Mouse (Mus musculus): Measurements from ENCODE around the gene Gm13078. TPM values are rescaled to one million over a fixed set of nuclear protein-coding genes. Genes with fewer than 3 reads are reported as not detected.

Gm13078 gene
- not detected in 2 replicates for polyA plus RNA-seq (2012; rRNA removed)

DNA sequence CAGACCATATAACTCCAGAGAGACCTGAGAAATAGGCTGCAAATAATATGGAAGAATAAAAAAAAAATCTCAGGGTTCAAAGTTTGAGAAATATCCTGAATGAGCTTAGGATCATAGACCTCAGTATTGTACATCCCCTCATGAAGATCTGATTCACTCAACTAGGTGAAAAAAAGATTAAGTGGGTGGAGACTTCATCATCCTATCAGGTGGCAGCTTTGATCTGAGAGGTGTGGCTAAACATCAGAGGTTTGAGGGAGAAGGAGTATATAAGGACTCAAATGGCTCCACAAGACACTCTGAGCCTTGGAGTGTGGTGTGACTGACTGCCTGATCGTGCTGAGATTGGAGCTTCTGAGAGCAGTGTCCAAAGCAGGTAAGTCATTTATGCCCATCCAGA is at the start of gene Gm13078:
Gene Gm13078 (plus strand): TSS at position 301 of the 400 bp plus-strand sequence.

DNA sequence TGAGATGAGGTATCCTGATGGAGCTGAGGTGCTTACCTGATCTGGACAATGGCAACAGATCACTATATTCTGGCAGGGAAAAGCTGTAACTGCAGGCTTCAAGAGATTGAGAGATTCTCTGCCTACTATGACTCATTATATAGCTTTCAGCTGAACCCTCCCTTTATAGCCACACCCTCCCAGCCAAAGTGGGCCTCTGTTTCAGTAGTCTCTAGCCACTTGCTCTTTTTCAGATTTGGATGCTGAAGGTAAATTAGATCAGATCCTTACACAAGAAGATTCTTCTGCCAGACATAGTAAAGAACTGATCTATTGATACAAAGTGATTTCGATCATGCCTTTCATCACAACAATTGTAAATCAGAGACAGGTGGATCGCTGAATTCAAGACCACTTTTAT is 16.6 kb upstream of the Gm13078 start, which contains the start of gene Gm13089:
Gene Gm13089 (minus strand): TSS at position 101 of the 400 bp plus-strand sequence.

Other genes starting within 250 kb of the Gm13078 start
- gene Gm13043, start 208.1 kb upstream of the Gm13078 start, polyA plus RNA-seq (2012; rRNA removed): not detected in 2 replicates
- gene Gm13040, start 183.5 kb upstream of the Gm13078 start, polyA plus RNA-seq (2012; rRNA removed): not detected in 2 replicates
- not detected in 2 replicates for gene BC080695, start 167.8 kb upstream of the Gm13078 start, polyA plus RNA-seq (2012; rRNA removed)
- not detected in 2 replicates for gene Gm13057, start 167.7 kb upstream of the Gm13078 start, polyA plus RNA-seq (2012; rRNA removed)
- not detected in 2 replicates for gene Gm13083, start 104.5 kb upstream of the Gm13078 start, polyA plus RNA-seq (2012; rRNA removed)
- gene Gm13088, start 62.2 kb upstream of the Gm13078 start, polyA plus RNA-seq (2012; rRNA removed): not detected in 2 replicates
- not detected in 2 replicates for gene Gm13089, start 16.7 kb upstream of the Gm13078 start, polyA plus RNA-seq (2012; rRNA removed)
- not detected in 2 replicates for gene Gm13023, start 69.9 kb downstream of the Gm13078 start, polyA plus RNA-seq (2012; rRNA removed)
- gene Gm13084, start 96.6 kb downstream of the Gm13078 start, polyA plus RNA-seq (2012; rRNA removed): not detected in 2 replicates
- gene Gm13103, start 127.0 kb downstream of the Gm13078 start, polyA plus RNA-seq (2012; rRNA removed): not detected in 2 replicates
- not detected in 2 replicates for gene Pramef6, start 180.9 kb downstream of the Gm13078 start, polyA plus RNA-seq (2012; rRNA removed)
- gene Pramef25, start 231.6 kb downstream of the Gm13078 start, polyA plus RNA-seq (2012; rRNA removed): not detected in 2 replicates
- not detected in 2 replicates for gene Gm13101, start 247.5 kb downstream of the Gm13078 start, polyA plus RNA-seq (2012; rRNA removed)